Mouse (Mus musculus) embryonic stem cell, embryonic (primary cell): ENCODE measurements at regions not wholly inside any gene's neighbourhood (a gene's known extent, or its start where the extent isn't known, plus 50 kb on each side); places are given as distances from the start of the nearest gene placed in this dataset.

Experiments used
- CTCF ChIA-PET, 4 experiments: fragments of 300-600 bp in 2 of 4; fragments of 350-600 bp in 2 of 4; sonication (Branson Sonifier 250); formaldehyde crosslinking; loops; one replicate each; lab custom pipeline; 2022; ENCODE audit warnings: inconsistent platforms in 2 of 4; lab: Charles Lee
- POLR2A ChIA-PET, 4 experiments: fragments of 300-600 bp in 2 of 4; fragments of 350-600 bp in 2 of 4; sonication (Branson Sonifier 250); formaldehyde crosslinking; loops; one replicate each; lab custom pipeline; 2022; ENCODE audit warnings: antibody characterized with exemption in 4 of 4, inconsistent platforms in 1 of 4; lab: Charles Lee

GRCm38 (mm10) chr17:83276000-83276891 lies 61.2 kb downstream of the Pkdcc start:
- CTCF ChIA-PET, result interaction anchor here in 3 of 4 experiments (0.6 to 1.5 kb wide), 5 partner anchors 8 to 809 kb away, joined by 3 to 4 read pairs (median 3); no protein-coding TSS in a partner anchor

GRCm38 (mm10) chr17:83277117-83277947 lies 62.2 kb downstream of the Pkdcc start:
- ChIA-PET CTCF (interaction anchor here in 3 of 4 experiments (0.6 to 1.5 kb wide), 7 partner anchors 11 to 577 kb away, joined by 3 read pairs; no protein-coding TSS in a partner anchor), POLR2A (interaction anchor here in 3 of 4 experiments (0.6 to 2.3 kb wide), 10 partner anchors 10 to 577 kb away, joined by 3 to 12 read pairs (median 4); no protein-coding TSS in a partner anchor)

More at GRCm38 (mm10) chr17:83276000-83276891, 61.2 kb downstream of the Pkdcc start:
- POLR2A ChIA-PET, result interaction anchor here in 2 of 4 experiments (0.7 to 2.3 kb wide), 8 partner anchors 9 to 586 kb away, joined by 3 to 12 read pairs (median 4); no protein-coding TSS in a partner anchor

- POLR2A ChIA-PET, result interaction anchor here in 3 of 4 experiments (0.6 to 2.3 kb wide), 11 partner anchors 10 to 576 kb away, joined by 3 to 7 read pairs (median 3); no protein-coding TSS in a partner anchor
Observed at GRCm38 (mm10) chr17:83277948-83278924, 63.1 kb downstream of the Pkdcc start.

GRCm38 (mm10) chr17:83283328-83283727 lies 67.4 kb upstream of the Eml4 start:
- POLR2A ChIA-PET, result no interaction called here
- CTCF ChIA-PET, result no interaction called here

More at GRCm38 (mm10) chr17:83277948-83278924, 63.1 kb downstream of the Pkdcc start:
- CTCF ChIA-PET, result interaction anchor here in 3 of 4 experiments (0.6 to 1.5 kb wide), 7 partner anchors 10 to 576 kb away, joined by 3 read pairs; no protein-coding TSS in a partner anchor

GRCm38 (mm10) chr17:83287381-83288142 lies 63.2 kb upstream of the Eml4 start:
- ChIA-PET CTCF (interaction anchor here in 1 of 4 experiments (1.0 to 1.1 kb wide), 2 partner anchors 9 to 10 kb away, joined by 3 read pairs; no protein-coding TSS in a partner anchor), POLR2A (interaction anchor here in 2 of 4 experiments (0.6 to 1.4 kb wide), 4 partner anchors 10 to 508 kb away, joined by 4 to 7 read pairs (median 6); no protein-coding TSS in a partner anchor)

- ChIA-PET CTCF (interaction anchor here in 1 of 4 experiments (1.0 to 1.1 kb wide), 2 partner anchors 9 to 11 kb away, joined by 3 read pairs; no protein-coding TSS in a partner anchor), POLR2A (interaction anchor here in 2 of 4 experiments (0.6 to 1.4 kb wide), 3 partner anchors 11 to 507 kb away, joined by 5 to 7 read pairs (median 6); no protein-coding TSS in a partner anchor)
Observed at GRCm38 (mm10) chr17:83288143-83288492, 62.6 kb upstream of the Eml4 start.

- CTCF ChIA-PET, result interaction anchor here in 2 of 4 experiments (0.5 to 0.6 kb wide), 2 partner anchors 203 to 252 kb away, joined by 3 to 5 read pairs; no protein-coding TSS in a partner anchor
- POLR2A ChIA-PET, result interaction anchor here in 2 of 4 experiments (0.5 to 1.3 kb wide), 6 partner anchors 17 to 512 kb away, joined by 3 to 5 read pairs (median 4); no protein-coding TSS in a partner anchor
Observed at GRCm38 (mm10) chr17:83295526-83296238, 55.0 kb upstream of the Eml4 start.

- ChIA-PET POLR2A (interaction anchor here in 1 of 4 experiments (0.6 kb wide), 1 partner anchor 15 kb away, joined by 4 read pairs; no protein-coding TSS in a partner anchor), CTCF (no interaction called here)
Observed at GRCm38 (mm10) chr17:83297379-83298121, 53.2 kb upstream of the Eml4 start.
